Mouse (Mus musculus) stomach, postnatal 0 days (tissue): ENCODE measurements around the gene Kank1. TPM values are rescaled to one million over a fixed set of nuclear protein-coding genes. Genes with fewer than 3 reads are reported as not detected.

Source experiments
- ATAC-seq: fragments of 200-750 bp; cut with Nextera tagmentation; 2 replicates; pipeline ENCODE4 v1.8.0; 2017; ENCODE audit not compliant: low FRiP score, low TSS enrichment
- DNase-seq: peaks from one replicate; pipeline ENCODE4 v3.0.0-alpha.2; 2016; ENCODE audit warnings: low spot score
- H3K27ac ChIP-seq: fragments of 300-500 bp; sonication (generic); replicated peaks from 2 replicates; pipeline ENCODE4 v1.5.1; 2014; ENCODE audit warnings: mild to moderate bottlenecking, control low read depth
- H3K27me3 ChIP-seq: fragments of 300-500 bp; sonication (generic); 2 replicates; pipeline ENCODE4 v1.6.1; 2014; ENCODE audit warnings: low read length; ENCODE audit not compliant: control insufficient read depth, insufficient read depth
- H3K36me3 ChIP-seq: fragments of 300-500 bp; sonication (generic); 2 replicates; pipeline ENCODE4 v1.6.1; 2014; ENCODE audit warnings: low read length, mixed read lengths; ENCODE audit not compliant: control insufficient read depth, insufficient read depth
- H3K4me1 ChIP-seq: fragments of 300-500 bp; sonication (generic); replicated peaks from 2 replicates; pipeline ENCODE4 v1.6.1; 2014; ENCODE audit warnings: antibody characterized with exemption; ENCODE audit not compliant: control insufficient read depth, insufficient read depth
- H3K4me2 ChIP-seq: fragments of 300-500 bp; sonication (generic); replicated peaks from 2 replicates; pipeline ENCODE4 v1.6.1; 2014; ENCODE audit warnings: low read depth, mild to moderate bottlenecking, control low read depth, moderate library complexity
- H3K4me3 ChIP-seq: fragments of 300-500 bp; sonication (generic); 2 replicates; pipeline ENCODE4 v1.5.1; 2014; ENCODE audit warnings: low read depth, low read length, control low read depth
- H3K9ac ChIP-seq: fragments of 300-500 bp; sonication (generic); 2 replicates; pipeline ENCODE4 v1.6.1; 2014; ENCODE audit warnings: mild to moderate bottlenecking, low read length, control low read depth, mixed read lengths
- H3K9me3 ChIP-seq: fragments of 300-500 bp; sonication (generic); 2 replicates; pipeline ENCODE4 v1.6.1; 2016; ENCODE audit warnings: low read length; ENCODE audit not compliant: control insufficient read depth
- CTCF ChIP-seq: IDR thresholded peaks from 2 replicates; pipeline ENCODE4 v1.5.1; 2016; ENCODE audit warnings: antibody characterized with exemption, low read depth, mild to moderate bottlenecking, moderate library complexity
- EP300 ChIP-seq: optimal IDR thresholded peaks from 2 replicates; pipeline ENCODE3; 2016; ENCODE audit warnings: antibody characterized with exemption
- WGBS: fragments of 180-500 bp; shearing (Covaris S2); extraction: QIAGEN DNeasy Blood & Tissue Kit; methylation state at CpG from one replicate; pipeline ENCODE4 v1.1.7; 2014; 5-methylcytosine and 5-hydroxymethylcytosine counted together
- polyA plus RNA-seq: library from polyadenylated mRNA; unstranded; fragments of >200 nt; fragmentation: Nextera tagmentation; extraction: Ambion mirVana; gene quantifications from 2 replicates; pipeline ENCODE4 v1.2.1, GENCODE M21; 2015

The Kank1 gene
- polyA plus RNA-seq, 1 experiment from 2014 or later = 24.5 TPM

DNA sequence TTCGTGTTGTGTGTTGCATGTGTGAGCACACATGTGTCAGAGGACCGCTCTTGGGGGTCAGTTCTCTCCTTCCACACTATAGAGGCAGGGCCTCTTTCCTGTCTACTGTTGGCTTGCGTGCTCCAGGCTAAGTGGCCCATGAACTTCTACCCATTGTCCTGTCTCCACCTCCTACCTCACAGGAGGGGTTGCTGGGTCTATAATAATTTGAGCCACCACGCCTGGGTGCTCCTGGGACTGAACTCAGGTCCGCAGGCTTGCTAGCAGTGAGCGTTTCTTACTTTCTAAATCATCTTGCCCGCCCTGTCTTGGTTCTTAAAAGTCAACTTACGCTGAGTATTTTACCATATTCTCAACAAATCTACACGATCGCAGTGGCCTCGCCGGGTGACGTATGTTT, 140.1 kb downstream of the Kank1 start:
- H3K9ac ChIP-seq = no peak overlapping the region
- H3K27ac ChIP-seq = no peak overlapping the region
- H3K27me3 ChIP-seq = no peaks in the 10 kb centered on the region
- no peak overlapping the region for H3K4me2 ChIP-seq
- TF ChIP-seq CTCF (no peak), EP300 (no peak)
- no peak overlapping the region for H3K4me3 ChIP-seq
- H3K36me3 ChIP-seq = no peaks in the 10 kb centered on the region
- peaks cover under 1% of the 10 kb centered on the region for H3K4me1 ChIP-seq
- ATAC-seq = no peak
- no peak for DNase-seq
- H3K9me3 ChIP-seq = no peaks in the 10 kb centered on the region
- WGBS = 84% methylated on average over 13 of the region's 13 CpGs

- Histone ChIP-seq H3K36me3 (no peaks in the 10 kb centered on the region), H3K27ac (no peak overlapping the region), H3K4me2 (no peak overlapping the region), H3K9ac (no peak overlapping the region), H3K9me3 (no peaks in the 10 kb centered on the region), H3K4me1 (peaks cover 9% of the 10 kb centered on the region), H3K4me3 (no peak overlapping the region), H3K27me3 (no peaks in the 10 kb centered on the region)
- no peak for TF ChIP-seq CTCF
- no peak for TF ChIP-seq EP300
- ATAC-seq = no peak
- WGBS = 72% methylated on average over 9 of the region's 9 CpGs
- DNase-seq = no peak
Measured at GRCm38 (mm10) chr19:25380675-25381074, 143.9 kb downstream of the Kank1 start.

GRCm38 (mm10) chr19:25381972-25382371, 145.2 kb downstream of the Kank1 start:
- peak overlapping the region; percentile 65 for H3K27ac ChIP-seq
- WGBS = 14% methylated on average over 7 of the region's 7 CpGs
- no peak for TF ChIP-seq CTCF
- TF ChIP-seq EP300 = no peak
- DNase-seq (peak; percentile 77), ATAC-seq (peak; percentile 83)
- H3K27me3 ChIP-seq = no peaks in the 10 kb centered on the region
- peaks cover 9% of the 10 kb centered on the region for H3K4me1 ChIP-seq
- H3K9ac ChIP-seq = no peak overlapping the region
- H3K4me2 ChIP-seq = peak overlapping the region; percentile 42
- no peak overlapping the region for H3K4me3 ChIP-seq
- H3K36me3 ChIP-seq = no peaks in the 10 kb centered on the region
- H3K9me3 ChIP-seq = no peaks in the 10 kb centered on the region

GRCm38 (mm10) chr19:25382494-25382893, 145.7 kb downstream of the Kank1 start:
- Histone ChIP-seq H3K9ac (no peak overlapping the region), H3K36me3 (no peaks in the 10 kb centered on the region), H3K27me3 (no peaks in the 10 kb centered on the region), H3K9me3 (no peaks in the 10 kb centered on the region), H3K4me2 (peak overlapping the region; percentile 42), H3K27ac (peak overlapping the region; percentile 65), H3K4me1 (peaks cover 9% of the 10 kb centered on the region), H3K4me3 (no peak overlapping the region)
- no peak for ATAC-seq
- WGBS = 49% methylated on average over 6 of the region's 6 CpGs
- TF ChIP-seq EP300 (no peak), CTCF (no peak)
- no peak for DNase-seq

DNA sequence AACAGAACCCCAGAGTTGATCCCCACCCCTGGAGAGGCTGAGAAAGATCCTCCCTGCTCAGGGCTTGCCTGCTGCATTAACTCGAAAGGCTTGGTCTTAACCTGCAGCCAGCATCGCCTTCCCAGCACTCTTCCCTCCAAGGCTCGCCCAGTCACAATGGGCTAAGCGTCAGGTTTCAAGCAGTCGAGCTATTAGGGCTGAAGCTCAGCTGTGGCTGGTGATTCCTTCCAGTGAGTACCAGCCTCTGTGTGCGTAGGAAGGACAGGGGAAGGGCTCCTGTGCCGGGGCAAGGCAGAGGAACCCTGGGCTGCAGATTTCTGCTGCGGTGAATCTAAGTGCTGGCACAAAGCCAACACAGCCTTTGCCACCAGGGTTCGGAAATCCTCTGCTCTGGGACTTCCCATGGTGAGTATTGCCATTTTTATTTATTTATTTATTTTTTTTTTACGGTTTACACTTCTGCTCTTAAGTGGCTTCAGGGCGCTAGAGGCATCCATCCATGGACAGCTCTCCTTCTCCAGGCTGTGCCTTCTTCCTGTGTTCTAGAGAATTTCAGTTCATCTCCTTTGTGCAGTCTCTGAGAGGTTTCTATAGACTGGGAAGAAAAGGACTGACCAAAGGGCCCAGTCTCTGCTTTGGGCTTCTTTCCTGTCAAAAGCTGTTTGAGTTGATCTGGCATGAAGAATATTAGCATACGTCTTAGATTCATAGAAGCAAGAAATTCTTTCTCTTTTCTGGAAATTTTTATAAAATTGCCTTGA, 146.8 kb downstream of the Kank1 start:
- Histone ChIP-seq H3K4me3 (peak overlapping the region; percentile 6; the same call in 1 of the 2 replicates), H3K27me3 (no peaks in the 10 kb centered on the region), H3K9ac (no peak overlapping the region; the same call in 1 of the 2 replicates), H3K27ac (peak overlapping the region; percentile 70), H3K36me3 (no peaks in the 10 kb centered on the region), H3K4me2 (peak overlapping the region; percentile 30), H3K9me3 (no peaks in the 10 kb centered on the region), H3K4me1 (peaks cover 9% of the 10 kb centered on the region)
- TF ChIP-seq EP300 (no peak), CTCF (no peak)
- peak; percentile 66 for ATAC-seq
- WGBS = 17% methylated on average over 12 of the region's 12 CpGs
- DNase-seq = peak; percentile 71

DNA sequence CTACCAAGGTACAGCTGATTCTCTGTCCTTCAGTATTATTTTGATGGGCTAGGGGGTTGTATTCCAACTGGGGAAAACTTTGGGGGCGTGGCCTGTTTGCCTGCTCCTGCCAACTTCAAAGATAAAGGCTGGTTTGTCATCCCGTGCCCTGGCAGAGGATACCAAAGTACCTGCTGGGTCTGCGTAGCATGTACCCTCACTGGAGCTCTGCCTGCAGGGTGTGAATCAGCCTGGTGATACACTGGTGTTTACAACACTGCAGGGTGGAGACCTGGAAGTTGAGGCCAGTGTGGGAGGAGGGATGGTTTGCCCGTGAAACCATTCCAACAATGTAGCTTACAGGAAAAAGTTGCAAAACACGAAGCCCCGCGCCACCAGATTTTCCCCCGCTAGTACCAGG, 149.2 kb downstream of the Kank1 start:
- no peak overlapping the region; the same call in 1 of the 2 replicates for H3K27ac ChIP-seq
- DNase-seq (peak; percentile 37), ATAC-seq (peak; percentile 42)
- H3K4me3 ChIP-seq = no peak overlapping the region
- peaks cover 9% of the 10 kb centered on the region for H3K4me1 ChIP-seq
- no peaks in the 10 kb centered on the region for H3K36me3 ChIP-seq
- H3K27me3 ChIP-seq = no peaks in the 10 kb centered on the region
- TF ChIP-seq CTCF = no peak
- TF ChIP-seq EP300 = no peak
- H3K9ac ChIP-seq = no peak overlapping the region
- no peaks in the 10 kb centered on the region for H3K9me3 ChIP-seq
- peak overlapping the region; percentile 20; the same call in 1 of the 2 replicates for H3K4me2 ChIP-seq
- WGBS = 53% methylated on average over 8 of the region's 8 CpGs
